Mouse (Mus musculus): Measurements from ENCODE around the gene Sept3. TPM values are rescaled to one million over a fixed set of nuclear protein-coding genes. Genes with fewer than 3 reads are reported as not detected.

Sept3 gene
- polyA plus RNA-seq (2017; shearing (Covaris generic)) = not detected

GRCm38 (mm10) chr15:82274593-82274926 lies at the start of gene Sept3:
TSS of gene Sept3 (plus strand) at chr15:82274893.

GRCm38 (mm10) chr15:82244115-82244804 lies 30.4 kb upstream of the Sept3 start, which contains the start of gene Cenpm:
TSS of gene Cenpm (minus strand) at chr15:82244748.

GRCm38 (mm10) chr15:82252097-82252496 lies 22.6 kb upstream of the Sept3 start, which contains the start of gene 1500009C09Rik:
TSS of gene 1500009C09Rik (plus strand) at chr15:82252397.

DNA sequence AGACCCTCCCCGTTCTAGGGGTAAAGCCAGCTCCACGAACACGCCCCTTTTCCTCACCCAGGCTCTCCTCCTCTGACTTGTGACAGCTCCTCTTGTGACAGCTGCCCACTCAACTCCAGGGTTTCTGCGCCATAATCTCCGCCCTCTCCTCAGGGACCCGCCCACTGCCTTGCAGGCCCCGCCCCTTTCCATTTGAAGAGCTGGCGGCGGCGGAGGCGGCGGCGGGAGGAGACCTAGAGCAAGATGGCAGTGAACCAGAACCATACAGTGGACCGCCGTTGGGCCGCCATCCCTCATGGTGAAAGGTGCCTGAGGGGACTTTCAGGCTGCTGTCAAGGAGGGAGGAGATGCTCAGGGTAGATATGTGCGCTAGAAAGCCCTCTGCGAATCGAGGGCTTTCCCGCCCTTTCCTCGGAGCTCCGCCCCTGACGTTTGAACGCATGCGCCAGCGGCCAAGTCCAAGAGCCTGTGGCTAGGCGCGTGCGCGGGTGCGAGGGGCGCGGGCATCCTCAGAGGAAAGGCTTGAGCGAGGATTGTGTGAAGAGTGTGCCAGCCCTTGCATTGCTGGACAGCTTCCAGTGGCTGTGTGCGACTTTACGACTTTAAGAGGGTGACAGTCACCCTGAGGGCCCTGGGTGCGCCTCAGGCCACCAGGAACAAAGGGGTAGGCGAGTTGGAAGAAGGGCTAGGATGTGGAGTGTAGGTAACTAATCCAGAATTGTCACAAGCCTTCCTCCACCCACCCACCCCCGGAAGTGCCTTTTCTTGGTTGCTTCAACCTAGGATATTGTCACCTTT lies 24.3 kb downstream of the Sept3 start, which contains the start of gene Wbp2nl:
Wbp2nl (plus strand) TSS at position 191 of the 798 bp plus-strand sequence.

DNA sequence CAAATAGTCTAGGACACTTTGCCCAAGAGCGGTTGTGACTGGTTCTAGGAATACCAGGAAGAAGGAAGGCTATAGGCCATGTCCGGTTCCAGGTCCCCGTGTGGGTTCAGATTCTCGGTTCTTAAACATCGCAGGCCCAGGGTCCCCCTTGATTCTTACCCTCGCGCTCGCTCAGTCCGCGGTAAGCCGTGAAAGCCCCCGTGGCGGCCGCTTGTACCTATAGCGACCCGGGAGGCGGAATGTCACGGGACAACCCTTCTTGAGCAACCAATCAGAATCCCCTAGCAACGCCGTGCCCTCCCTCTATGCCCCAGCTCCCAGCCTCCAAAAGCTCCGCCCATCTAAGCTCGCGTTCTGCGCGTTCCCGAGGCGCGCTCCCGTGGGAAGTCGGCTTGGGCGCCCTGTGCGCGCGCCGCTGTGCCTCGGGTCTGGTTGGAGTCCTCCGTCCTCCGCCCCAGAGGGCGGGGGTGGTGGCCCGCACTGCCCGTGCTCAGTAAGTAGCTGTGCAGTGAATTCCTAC lies 64.0 kb downstream of the Sept3 start, which contains the start of the genes Naga, Pheta2 and Smdt1:
Naga (minus strand) TSS at position 333 of the 520 bp plus-strand sequence.
Pheta2 (plus strand) TSS at position 350 of the 520 bp plus-strand sequence.
Smdt1 (plus strand) TSS at position 367 of the 520 bp plus-strand sequence.

Other genes with a start within 250 kb of the Sept3 start
- gene Desi1, start 241.0 kb upstream of the Sept3 start, polyA plus RNA-seq (2017; shearing (Covaris generic)) = 34.1 TPM
- 188 TPM for gene Snu13, start 227.3 kb upstream of the Sept3 start, polyA plus RNA-seq (2017; shearing (Covaris generic))
- gene 4930407I10Rik, start 215.7 kb upstream of the Sept3 start, polyA plus RNA-seq (2017; shearing (Covaris generic)) = not detected
- 0.09 TPM for gene Mei1, start 204.9 kb upstream of the Sept3 start, polyA plus RNA-seq (2017; shearing (Covaris generic))
- gene Ccdc134, start 147.0 kb upstream of the Sept3 start, polyA plus RNA-seq (2017; shearing (Covaris generic)) = 32.2 TPM
- gene Srebf2, start 127.7 kb upstream of the Sept3 start, polyA plus RNA-seq (2017; shearing (Covaris generic)) = 169 TPM
- gene Shisa8, start 62.1 kb upstream of the Sept3 start, polyA plus RNA-seq (2017; shearing (Covaris generic)) = not detected
- gene Tnfrsf13c, start 50.5 kb upstream of the Sept3 start, polyA plus RNA-seq (2017; shearing (Covaris generic)) = 2.2 TPM
- 5.3 TPM for gene Cenpm, start 30.1 kb upstream of the Sept3 start, polyA plus RNA-seq (2017; shearing (Covaris generic))
- gene 1500009C09Rik, start 22.5 kb upstream of the Sept3 start, polyA plus RNA-seq (2017; shearing (Covaris generic)) = not detected
- gene Wbp2nl, start 24.1 kb downstream of the Sept3 start, polyA plus RNA-seq (2017; shearing (Covaris generic)) = not detected
- 60.5 TPM for gene Naga, start 64.0 kb downstream of the Sept3 start, polyA plus RNA-seq (2017; shearing (Covaris generic))
- 5.0 TPM for gene Pheta2, start 64.0 kb downstream of the Sept3 start, polyA plus RNA-seq (2017; shearing (Covaris generic))
- 231 TPM for gene Smdt1, start 64.1 kb downstream of the Sept3 start, polyA plus RNA-seq (2017; shearing (Covaris generic))
- gene Ndufa6, start 79.4 kb downstream of the Sept3 start, polyA plus RNA-seq (2017; shearing (Covaris generic)) = 359 TPM
- gene Cyp2d22, start 105.4 kb downstream of the Sept3 start, polyA plus RNA-seq (2017; shearing (Covaris generic)) = 7.4 TPM
- not detected for gene Cyp2d11, start 119.1 kb downstream of the Sept3 start, polyA plus RNA-seq (2017; shearing (Covaris generic))
- not detected for gene Cyp2d10, start 132.3 kb downstream of the Sept3 start, polyA plus RNA-seq (2017; shearing (Covaris generic))
- gene Cyp2d9, start 158.5 kb downstream of the Sept3 start, polyA plus RNA-seq (2017; shearing (Covaris generic)) = not detected